Mouse (Mus musculus): ENCODE measurements around the gene Mark1.

Gene Mark1

GRCm38 (mm10) chr1:184961853-184962252, 37.5 kb downstream of the Mark1 start:
- no peak for DNase-seq (ENCODE audit: low spot score)

DNA sequence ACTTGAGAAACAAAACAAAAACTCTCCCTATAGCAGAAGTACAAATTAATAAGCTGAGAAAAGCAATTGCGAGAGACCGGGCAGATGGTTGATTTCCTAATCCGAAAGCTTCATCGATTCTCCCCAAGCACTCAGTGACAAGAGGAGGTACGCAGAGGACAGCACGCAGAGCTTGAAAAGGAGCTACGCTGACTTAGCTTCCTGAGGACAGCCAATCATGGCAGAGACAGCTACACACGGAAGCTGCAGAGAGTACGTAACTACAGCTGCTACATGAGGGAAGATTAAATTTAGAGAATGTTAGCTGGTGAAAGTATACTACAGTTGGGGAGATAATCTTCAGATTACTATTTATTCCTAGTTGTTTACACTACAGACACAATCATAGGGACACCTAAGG, 40.6 kb downstream of the Mark1 start:
- DNase-seq (ENCODE audit: low spot score), result no peak

GRCm38 (mm10) chr1:184958388-184958787, 41.0 kb downstream of the Mark1 start:
- no peak for DNase-seq (ENCODE audit: low spot score)

GRCm38 (mm10) chr1:184951758-184952157, 47.6 kb downstream of the Mark1 start:
- DNase-seq (ENCODE audit: low spot score), result no peak

GRCm38 (mm10) chr1:184951057-184951456, 48.3 kb downstream of the Mark1 start:
- DNase-seq (ENCODE audit: low spot score), result no peak

DNA sequence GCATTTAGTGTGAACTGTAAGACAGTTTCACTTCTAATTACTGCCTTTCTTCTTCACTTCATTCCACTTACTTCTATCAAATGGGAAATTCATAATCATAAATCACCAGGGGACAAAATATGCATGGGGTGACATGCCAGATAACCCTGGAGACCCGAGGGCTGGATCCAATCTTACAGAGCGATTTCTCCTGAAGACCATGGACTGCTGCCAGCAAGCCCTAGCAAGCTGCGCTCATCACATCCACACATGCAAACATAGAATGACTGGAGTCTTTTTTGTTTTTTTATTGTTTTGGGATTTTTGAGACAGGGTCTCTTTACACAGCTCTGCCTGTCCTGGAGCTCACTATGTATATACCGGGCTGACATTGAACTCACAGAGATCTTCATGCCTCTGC, 61.3 kb downstream of the Mark1 start:
- DNase-seq (ENCODE audit: low spot score), result no peak

DNA sequence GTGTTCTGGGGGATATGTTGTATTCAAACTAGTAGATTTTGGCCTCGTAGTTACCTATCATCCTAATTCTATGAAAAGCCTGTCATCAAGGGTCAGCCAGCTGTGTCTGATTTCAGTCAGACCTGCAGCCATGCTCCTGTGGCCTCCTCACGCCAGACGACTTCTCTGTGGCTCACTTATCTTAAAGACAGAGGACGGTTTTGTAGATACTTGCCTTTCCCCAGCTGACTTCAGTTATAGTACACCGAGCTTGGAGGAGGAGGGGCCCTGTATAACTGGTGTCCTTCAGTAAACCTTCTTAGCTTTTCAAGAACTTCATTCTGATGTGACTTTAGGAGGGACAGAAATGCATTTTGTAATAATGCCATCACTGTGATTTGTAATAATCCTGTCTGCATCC, 63.4 kb downstream of the Mark1 start:
- DNase-seq (ENCODE audit: low spot score), result no peak

- peak; percentile 9 for DNase-seq (ENCODE audit: low spot score)
These were observed 63.9 kb downstream of the Mark1 start for GRCm38 (mm10) chr1:184935490-184935889.

GRCm38 (mm10) chr1:184931097-184931496, 68.3 kb downstream of the Mark1 start:
- DNase-seq (ENCODE audit: low spot score), result no peak

- no peak for DNase-seq (ENCODE audit: low spot score)
These were observed 71.0 kb downstream of the Mark1 start for GRCm38 (mm10) chr1:184928382-184928781.

GRCm38 (mm10) chr1:184927911-184928310, 71.5 kb downstream of the Mark1 start:
- DNase-seq (ENCODE audit: low spot score), result no peak

DNA sequence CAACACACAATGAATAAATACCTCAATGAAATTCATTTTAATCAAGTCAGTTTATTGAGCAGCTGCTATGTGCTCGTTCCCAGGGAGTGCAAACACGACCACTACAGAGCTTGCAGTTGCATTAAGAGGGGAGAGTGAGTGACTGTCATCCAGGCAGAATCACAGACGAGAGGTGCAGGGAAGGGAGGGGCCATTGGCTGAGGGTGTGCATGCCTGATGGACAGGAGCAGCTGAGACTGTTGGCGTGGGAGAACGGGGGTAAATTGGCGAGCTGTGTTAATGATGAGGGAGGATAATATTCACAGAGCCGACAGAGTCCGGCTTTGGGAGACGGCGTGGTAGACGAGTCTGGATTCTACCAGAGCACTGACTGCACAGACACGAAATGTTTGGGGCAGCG, 76.5 kb downstream of the Mark1 start:
- no peak for DNase-seq (ENCODE audit: low spot score)

DNA sequence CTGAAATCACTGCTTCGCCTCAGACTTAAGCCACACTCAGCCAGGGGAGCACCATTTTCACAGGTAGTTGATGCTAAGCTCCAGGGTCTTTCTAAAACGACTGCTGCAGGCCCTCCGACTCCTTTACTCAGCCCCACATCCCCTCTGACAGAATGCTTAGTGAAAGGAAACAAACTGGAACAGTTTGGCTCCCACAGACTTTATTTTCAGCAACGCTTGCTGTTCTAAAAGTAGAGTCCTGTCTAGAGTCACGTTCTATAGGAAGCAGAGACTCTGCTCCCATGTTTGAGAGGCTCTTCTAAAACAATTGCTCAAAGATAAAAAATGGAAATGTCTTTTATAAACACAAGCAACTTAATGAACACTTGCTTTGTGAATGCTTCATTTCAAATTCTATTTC, 79.3 kb downstream of the Mark1 start:
- no peak for DNase-seq (ENCODE audit: low spot score)

- DNase-seq (ENCODE audit: low spot score), result no peak
These were observed 81.0 kb downstream of the Mark1 start for GRCm38 (mm10) chr1:184918227-184918888.

- DNase-seq (ENCODE audit: low spot score), result no peak
These were observed 87.0 kb downstream of the Mark1 start for GRCm38 (mm10) chr1:184912336-184912735.

- no peak for DNase-seq (ENCODE audit: low spot score)
These were observed 87.5 kb downstream of the Mark1 start for GRCm38 (mm10) chr1:184911861-184912260.

- DNase-seq (ENCODE audit: low spot score), result peak; percentile 26
These were observed 90.8 kb downstream of the Mark1 start for GRCm38 (mm10) chr1:184908558-184908957.

DNA sequence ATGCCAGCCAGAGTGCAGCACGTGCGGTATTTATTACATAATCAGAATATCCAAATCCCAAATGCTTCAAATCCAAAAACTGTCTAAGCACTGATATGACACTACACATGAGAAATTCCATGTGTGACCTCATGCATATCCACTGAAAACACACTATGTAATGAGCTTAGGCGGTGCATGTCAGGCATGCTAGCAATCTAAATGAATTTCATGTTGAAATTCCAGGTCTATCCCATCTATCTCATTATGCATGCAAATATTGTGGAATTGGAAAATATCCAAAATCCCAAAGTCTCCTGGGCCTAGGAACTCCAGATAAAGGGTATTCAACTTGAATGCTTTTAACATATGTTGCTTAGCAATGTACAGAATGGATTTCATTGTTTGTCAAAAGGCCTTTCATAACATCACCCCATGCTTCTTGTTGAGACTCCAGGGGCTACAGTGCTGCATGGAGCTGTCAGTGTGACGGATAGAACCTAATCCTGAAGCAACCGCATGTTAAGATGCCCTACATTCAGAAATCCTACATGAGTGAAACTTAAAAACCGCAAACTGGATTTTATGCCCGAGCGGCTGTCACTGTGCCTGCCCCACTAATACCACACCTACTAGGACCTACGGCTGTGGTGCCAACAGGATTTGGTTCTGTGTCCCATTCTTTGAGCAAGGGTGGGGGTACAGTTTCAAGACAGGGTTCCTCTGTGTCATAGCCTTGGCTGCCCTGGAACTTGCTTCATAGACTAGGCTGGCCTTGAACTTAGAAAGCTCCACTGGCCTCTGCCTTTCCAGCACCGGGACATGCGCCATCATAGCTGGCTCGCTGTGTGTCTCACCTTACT, 93.2 kb downstream of the Mark1 start:
- DNase-seq (ENCODE audit: low spot score), result no peak

- DNase-seq (ENCODE audit: low spot score), result no peak
These were observed 94.0 kb downstream of the Mark1 start for GRCm38 (mm10) chr1:184905371-184905770.

DNA sequence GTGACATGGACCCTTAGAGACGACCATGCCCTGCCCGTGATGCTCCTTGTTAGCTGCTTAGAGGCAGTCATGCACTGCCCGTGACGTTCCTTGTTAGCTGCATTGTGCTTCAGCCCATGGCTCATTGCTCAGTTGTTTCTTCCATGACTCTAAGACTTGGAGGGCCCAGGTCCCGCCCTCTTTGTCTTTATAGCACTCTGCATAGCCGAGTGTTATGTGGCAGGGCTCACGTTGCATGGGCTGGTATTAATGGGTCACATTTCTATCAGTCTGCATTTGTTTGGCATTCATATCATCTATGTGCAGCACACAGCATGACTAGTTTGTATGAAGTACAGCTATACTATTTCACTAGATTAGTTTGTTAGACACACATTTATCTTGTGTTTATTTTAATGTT, 95.7 kb downstream of the Mark1 start:
- DNase-seq (ENCODE audit: low spot score), result no peak

DNA sequence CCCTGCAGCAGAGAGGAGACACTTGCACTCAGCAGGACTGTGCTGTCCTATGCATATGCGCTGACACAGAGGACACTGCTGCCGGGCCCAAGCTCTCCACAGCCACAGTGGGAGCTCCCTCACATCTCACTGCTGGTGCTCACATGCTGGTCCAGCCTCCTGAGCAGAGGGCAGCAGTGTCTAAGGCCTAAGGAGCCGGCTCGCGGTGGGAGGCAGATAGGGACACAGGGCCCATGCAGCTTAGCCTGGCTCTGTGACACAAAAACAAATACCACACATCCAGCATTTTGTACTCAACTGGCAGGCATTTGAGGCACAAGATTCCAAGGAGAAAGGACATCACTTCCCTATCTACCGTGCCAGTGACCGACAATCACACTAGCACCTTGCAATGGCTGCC, 96.5 kb downstream of the Mark1 start:
- DNase-seq (ENCODE audit: low spot score), result no peak

GRCm38 (mm10) chr1:184897350-184897749, 102.0 kb downstream of the Mark1 start:
- DNase-seq (ENCODE audit: low spot score), result no peak

GRCm38 (mm10) chr1:184891998-184892397, 107.4 kb downstream of the Mark1 start:
- no peak for DNase-seq (ENCODE audit: low spot score)

DNA sequence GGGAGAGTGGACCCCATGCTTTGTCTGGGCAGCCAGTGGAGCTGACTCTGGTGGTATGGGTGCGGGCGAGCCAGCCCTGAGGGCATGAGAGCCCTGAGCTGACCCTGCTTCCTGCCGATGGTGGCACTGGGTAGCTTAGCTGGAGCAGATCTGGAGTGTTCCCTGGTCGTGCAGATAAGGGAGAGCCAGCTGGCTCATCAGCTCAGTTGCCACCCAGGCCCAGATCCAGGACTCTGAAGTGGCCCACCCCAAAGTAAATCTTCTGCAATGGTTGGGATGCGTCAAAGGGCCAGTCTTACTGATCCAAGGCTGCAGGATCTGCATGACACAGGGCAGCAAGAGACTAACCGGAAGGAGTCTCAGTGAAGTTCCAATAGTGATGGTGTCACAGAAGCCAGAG, 109.9 kb downstream of the Mark1 start:
- no peak for DNase-seq (ENCODE audit: low spot score)
